Mouse (Mus musculus): ENCODE results near the gene Pamr1.
A peak's percentile ranks its signal among the peaks of the same experiment; 100 is the strongest.

Pamr1 gene

DNA sequence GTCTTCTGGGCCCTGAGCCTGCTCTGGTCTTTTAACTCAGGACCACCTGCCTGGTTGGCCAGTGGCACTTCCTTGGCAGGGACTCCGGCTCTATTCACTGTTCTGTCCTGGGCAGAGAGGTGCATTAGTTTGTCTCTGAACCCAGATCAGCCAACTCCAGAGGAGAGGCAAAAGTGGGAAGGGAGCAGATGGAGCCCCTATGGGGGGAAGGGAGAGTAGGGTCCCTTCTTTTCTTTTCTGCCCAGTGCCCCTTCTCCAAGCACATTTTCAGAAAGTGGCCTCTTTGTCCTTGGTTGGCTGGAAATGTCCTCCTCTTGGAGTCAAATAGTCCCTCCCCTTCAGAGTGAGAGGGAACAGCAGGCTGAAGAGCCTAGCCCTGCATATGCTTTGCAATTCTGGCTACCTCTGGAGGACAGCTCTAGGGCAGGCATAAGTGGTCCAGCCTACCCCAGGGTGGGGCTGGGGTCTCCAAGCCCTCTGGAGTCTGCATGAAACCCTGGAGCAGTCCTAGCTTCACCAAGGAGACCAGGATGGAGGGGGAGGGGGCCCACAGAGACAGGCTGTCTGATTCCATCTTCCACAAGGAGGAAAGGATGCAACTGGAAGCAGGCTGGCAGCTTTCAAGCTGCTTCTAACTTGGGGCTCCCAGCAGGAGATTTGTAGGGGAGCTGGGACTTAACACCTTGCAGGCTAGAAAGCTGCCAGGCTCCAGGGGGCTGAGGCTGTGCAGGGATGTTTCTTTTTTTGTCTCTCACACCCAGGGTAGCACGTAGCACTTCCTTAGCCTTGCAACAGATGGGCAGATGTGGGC is 49.3 kb downstream of the Pamr1 start:
- no peak for DNase-seq (ENCODE audit: low read depth)

DNA sequence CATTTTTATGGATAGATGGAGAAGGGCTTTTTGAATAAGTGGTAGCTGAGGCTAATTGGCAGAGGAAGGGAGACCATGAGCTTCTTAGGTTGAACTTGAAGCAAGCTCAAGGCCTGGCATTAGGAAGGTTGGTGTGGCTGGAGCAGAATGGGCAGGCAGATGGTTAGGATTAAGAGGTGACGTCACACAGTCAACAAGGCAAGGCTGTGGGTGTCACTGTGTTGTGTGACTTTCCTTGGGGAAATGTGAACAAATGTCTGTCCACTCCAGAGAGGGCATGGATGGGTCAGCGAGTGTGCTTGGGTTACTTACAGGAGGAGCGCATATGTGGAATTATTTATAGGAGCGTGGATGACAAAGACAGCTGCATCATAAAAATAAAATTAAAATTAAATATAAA is 50.7 kb downstream of the Pamr1 start:
- DNase-seq (ENCODE audit: low read depth), result no peak

GRCm38 (mm10) chr2:102610485-102610884 is 60.7 kb downstream of the Pamr1 start:
- no peak for DNase-seq (ENCODE audit: low read depth)

DNA sequence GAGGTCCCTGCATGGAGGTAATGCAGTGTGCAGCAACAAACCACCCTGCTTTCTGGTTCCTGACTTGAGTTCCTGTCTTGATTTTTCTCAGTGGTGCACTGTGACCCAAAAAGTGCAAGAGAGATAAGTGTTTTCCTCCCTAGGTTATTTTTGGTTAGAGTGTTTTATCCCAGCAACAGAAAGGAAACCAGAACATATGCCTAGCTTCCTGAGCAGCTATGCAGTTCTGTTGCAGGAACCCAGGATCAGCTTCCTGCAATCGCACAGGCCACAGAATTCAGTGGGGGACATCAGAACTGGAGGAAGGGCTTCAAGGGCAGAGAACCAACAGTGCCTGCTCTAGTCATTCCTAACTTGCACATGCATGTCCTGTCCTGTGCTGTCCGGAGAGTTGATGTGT is 66.8 kb downstream of the Pamr1 start:
- no peak for DNase-seq (ENCODE audit: low read depth)

DNA sequence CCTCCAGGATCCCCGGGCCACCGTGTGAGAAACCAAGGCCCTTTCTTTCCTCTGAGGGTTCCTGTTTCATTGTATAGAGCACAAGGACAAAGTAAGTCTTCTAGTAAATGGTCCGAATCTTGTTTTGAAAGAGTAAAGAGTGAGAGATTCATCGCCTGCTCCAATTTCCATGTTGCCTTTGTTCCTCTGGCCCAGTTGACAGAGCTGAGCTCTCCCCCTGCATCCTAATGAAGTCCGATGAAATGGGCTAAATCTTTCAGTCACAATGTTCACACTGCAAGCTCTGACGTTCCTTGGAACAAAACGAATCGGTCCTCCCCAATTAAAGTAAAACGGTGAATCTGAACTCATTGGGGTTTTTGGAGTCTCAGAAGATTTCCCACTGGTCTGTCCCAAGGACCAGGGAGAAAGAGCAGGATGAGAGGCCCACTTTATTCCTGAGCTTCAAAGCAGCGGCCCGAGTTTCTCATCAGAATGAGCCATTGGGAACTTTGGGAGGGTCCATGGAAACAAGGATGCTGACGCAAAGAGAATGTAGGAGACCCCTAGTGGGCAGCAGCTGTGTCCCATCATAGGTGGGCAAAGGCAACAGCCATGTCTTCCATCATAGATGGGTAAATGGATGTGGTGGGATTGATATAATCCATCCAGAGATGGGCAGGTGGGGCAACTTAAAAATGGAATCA is 71.1 kb downstream of the Pamr1 start:
- DNase-seq (ENCODE audit: low read depth), result no peak

DNA sequence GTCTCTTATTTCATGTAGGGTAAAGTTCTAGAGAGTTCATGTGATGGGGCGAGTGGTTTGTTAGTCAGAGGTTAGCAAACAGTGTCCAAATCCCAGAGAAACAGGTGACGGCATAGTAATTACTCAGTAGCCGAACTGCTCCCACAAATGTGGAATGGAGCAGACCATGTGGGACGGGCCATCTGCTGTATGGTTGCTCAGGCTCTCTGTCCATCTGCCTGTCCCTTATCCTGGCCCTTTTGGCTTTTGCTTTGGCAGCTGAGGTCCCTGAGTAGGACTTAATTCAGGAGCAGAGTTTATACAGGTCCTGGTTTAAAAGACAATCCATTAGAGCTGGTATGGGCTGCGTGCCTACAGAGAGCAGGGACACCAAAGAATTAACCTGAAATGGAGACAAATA is 72.4 kb downstream of the Pamr1 start:
- no peak for DNase-seq (ENCODE audit: low read depth)

DNA sequence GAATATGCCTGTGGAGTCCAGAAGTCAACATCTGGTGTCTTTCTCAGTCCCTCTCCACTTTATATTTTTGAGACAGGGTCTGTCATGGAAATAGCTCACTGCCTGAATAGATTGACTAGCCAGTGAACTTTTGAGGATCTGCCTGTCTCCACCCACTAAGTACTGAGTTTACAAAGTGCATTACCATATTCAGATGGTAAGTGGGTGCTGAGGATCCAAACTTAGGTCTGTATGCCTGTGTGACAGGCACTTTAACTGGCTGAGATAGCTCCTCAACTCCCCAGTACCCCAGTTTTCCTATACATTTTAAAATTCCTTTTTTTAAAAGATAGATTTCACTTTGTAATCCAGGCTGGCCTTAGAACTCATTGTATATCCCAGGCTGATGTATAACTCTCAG is 73.1 kb downstream of the Pamr1 start:
- no peak for DNase-seq (ENCODE audit: low read depth)

- DNase-seq (ENCODE audit: low read depth), result no peak
These were observed 74.7 kb downstream of the Pamr1 start for GRCm38 (mm10) chr2:102624538-102624937.

DNA sequence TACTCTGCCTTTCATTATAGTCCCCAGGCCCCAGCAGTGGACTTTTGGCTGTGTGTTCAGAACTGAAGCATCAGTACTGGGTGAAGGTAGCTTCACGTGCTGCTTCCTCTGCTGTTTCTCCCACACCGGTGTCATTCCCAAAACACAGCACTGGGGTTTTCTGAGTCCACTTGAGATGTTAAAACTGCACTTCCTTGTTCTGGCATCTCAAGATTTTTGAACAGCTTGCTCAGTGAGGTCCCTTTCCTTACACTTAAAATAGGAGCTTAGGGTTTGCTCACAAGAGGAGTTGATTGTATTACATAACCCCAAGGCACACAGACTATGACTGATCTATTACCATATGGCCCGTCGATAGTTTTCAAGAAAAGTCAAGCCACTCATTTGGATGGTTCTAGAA is 82.5 kb downstream of the Pamr1 start:
- DNase-seq (ENCODE audit: low read depth), result no peak

- DNase-seq (ENCODE audit: low read depth), result no peak
These were observed 84.2 kb downstream of the Pamr1 start for GRCm38 (mm10) chr2:102634010-102634409.

DNA sequence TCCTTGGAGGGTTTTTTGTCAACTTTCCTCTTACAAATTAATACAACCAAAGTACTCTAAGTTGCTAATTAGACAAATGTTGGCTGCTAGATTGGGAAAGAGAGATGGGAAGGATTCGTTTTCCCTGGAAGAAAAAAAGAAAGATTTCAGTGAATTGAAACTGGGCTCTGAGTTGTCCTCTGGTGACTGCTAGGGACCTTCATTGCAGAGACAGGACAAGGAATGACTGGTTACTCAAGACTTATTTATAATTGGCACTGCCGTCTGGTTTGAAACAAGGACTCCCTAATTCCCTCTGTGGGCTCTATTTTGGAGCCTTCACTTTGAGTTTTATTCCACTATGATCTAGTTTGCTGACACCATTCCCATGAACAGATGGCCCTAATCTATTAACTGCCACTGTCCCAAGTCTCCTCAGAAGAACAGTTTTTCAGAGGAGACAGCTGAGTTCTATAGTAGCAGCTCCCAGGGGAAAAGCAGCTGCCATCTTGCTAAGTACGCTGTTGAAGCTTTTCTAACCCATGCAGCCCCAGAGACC is 85.8 kb downstream of the Pamr1 start:
- DNase-seq (ENCODE audit: low read depth), result no peak

GRCm38 (mm10) chr2:102636116-102636600 is 86.3 kb downstream of the Pamr1 start:
- DNase-seq (ENCODE audit: low read depth), result no peak

- no peak for DNase-seq (ENCODE audit: low read depth)
These were observed 88.3 kb downstream of the Pamr1 start for GRCm38 (mm10) chr2:102638140-102638539.

DNA sequence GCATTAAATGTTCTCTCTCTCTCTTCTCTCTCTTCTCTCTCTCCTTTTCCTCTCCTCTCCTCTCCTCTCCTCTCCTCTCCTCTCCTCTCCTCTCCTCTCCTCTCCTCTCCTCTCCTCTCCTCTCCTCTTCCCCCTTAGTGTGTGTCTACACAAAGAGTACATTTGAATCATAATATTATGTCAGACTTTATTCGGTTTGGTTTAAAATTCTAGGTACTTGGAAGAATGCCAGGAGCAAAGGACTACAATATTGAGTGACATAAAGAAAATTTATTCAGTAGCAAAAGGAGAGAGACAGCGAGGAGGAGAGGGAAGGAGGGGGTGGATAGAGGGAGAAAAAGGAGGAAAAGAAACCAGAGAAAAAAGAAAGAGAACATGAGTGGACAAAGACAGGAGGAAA is 88.9 kb downstream of the Pamr1 start:
- no peak for DNase-seq (ENCODE audit: low read depth)

DNA sequence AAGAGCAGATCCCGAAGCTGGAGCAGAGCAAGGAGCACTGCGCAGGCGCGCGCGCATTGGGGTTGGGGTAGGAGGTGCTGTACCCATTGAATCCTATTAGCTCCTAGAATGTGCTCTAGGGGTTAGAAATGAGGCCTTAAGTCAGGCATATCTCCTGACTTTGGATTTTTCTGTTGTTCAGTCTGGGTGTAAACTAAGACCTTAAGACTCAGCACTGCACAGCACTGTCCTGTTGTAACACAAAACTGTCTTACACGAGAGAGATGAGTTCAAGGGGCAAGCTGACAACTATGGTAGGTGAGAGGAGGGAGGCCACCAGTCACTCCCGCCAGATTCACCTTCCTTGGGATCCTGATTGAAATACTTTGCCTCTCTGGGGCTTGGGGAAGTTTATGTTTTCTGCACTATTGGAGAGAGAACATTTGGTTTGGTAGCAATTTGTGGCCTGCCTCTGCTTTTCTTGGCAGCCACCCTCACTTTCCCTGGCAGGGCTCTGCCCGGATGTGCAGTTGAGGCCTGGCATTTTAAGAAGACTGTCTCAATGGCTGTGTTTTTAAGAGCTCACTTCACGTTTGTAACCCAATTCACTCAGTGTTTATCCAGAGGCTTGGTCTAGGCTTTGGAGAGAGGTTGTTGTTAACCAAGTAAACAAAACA is 99.2 kb downstream of the Pamr1 start:
- peak; percentile 60 for DNase-seq (ENCODE audit: low read depth)

- DNase-seq (ENCODE audit: low read depth), result no peak
These were observed 100.5 kb downstream of the Pamr1 start for GRCm38 (mm10) chr2:102650322-102650721.

GRCm38 (mm10) chr2:102655966-102656725 is 106.3 kb downstream of the Pamr1 start:
- DNase-seq (ENCODE audit: low read depth), result no peak

DNA sequence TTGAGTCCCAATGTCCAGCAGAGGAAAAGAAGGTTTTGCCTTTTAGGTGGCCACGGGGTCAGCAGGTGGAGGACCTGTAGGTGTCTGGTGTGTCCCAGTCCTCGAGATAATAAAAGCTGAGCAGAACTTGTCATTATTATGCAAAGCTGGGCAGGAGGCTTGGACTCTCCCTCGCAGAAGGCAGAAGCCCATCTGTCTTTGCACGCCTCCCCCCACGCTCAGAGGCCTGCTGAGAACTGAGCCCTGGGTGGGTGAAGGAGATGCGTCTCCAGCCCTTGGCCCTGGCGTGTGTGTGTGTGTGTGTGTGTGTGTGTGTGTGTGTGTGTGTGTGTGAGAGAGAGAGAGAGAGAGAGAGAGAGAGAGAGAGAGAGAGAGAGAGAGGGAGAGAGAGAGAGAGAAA is 107.9 kb downstream of the Pamr1 start:
- DNase-seq (ENCODE audit: low read depth), result no peak

DNA sequence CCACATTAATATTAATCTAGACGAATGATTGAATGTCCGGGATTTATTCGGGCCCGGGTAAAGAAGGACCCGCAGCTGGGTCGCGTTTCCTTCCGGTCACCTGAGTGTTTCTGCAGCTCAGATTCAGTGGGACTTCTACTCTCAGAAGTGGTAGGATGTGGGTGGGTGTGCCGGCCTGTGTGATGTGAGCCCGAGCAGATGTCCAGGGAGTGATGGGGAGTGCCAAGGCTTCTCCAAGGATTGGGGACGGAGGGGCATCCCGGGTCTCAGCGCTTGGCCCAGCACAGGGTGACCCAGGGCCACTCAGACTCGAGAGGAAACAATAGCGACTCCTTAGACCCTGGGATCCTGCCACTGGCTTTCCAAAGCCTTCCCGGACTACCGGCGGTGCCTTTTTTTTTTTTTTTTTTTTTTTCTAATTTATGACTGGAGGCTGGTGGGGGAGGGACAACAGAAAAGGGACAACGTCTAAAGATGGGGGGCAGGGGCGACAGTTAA is 108.4 kb downstream of the Pamr1 start, which contains the start of gene Slc1a2:
Gene Slc1a2, plus strand, starts transcription at position 497 of the 498 bp plus-strand sequence.
- no peak for DNase-seq (ENCODE audit: low read depth)

DNA sequence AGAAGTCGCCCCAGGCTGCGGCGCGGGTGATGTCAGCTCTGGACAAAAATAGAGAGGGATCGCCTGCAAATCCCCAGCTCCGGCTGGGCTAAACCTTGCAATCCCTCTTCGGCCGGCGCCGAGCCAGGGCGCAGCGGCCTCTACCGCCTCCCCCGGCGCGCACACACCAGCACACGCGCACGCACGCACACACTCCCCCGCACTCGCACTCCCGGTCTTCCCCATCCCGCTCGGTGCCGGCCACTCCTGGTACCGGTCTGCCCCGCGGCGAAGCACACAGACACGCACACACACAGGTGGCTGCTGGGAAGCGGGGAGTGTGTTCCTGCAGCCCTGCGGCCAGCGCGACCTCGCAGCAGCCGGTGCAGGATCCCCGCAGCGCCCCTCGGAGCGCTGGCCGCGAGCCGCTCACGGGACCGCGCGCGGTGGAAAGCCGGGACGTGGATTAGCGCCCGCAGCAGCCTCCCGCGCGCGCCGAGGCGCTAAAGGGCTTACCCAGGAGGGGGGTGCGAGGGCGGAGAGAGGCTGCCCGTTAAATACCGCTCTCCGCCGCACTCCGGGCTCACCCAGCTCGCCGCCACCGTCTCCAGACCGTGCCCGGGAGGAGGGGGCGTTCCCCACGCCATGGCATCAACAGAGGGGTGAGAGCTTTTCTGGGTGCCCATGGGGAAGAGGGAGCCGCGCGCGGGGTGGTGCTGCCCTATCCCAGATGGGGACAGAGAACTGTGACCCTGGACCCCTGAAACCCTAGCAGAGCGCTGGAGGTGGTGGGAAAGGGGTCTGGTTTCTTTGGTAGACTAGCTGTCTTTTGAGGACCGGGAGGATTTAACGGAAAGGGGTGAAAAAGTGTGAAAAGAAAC is 109.1 kb downstream of the Pamr1 start:
- DNase-seq (ENCODE audit: low read depth), result no peak

GRCm38 (mm10) chr2:102659521-102659830 is 109.7 kb downstream of the Pamr1 start:
- DNase-seq (ENCODE audit: low read depth), result no peak

Measured in fibroblast of lung, adult 2 months (primary cell).